Mouse (Mus musculus): ENCODE measurements at regions not wholly inside any gene's neighbourhood (a gene's known extent, or its start where the extent isn't known, plus 50 kb on each side); places are given as distances from the start of the nearest gene placed in this dataset.

GRCm38 (mm10) chr12:31130434-31130833 is 56.8 kb downstream of the Fam110c start:
- no peak for ATAC-seq
- Histone ChIP-seq H3K9me3 (no peaks in the 10 kb centered on the region), H3K27ac (no peak overlapping the region), H3K27me3 (replicated peaks) (no peaks in the 10 kb centered on the region), H3K4me1 (replicated peaks) (no peaks in the 10 kb centered on the region), H3K4me3 (replicated peaks) (no peak overlapping the region), H3K4me2 (replicated peaks) (no peak overlapping the region), H3K36me3 (no peaks in the 10 kb centered on the region), H3K9ac (no peak overlapping the region)
- WGBS = 73% methylated on average over 2 of the region's 2 CpGs

GRCm38 (mm10) chr12:31134465-31134992 is 60.9 kb downstream of the Fam110c start:
- 68% methylated on average over 6 of the region's 6 CpGs for WGBS
- Histone ChIP-seq H3K4me1 (replicated peaks) (no peaks in the 10 kb centered on the region), H3K27ac (no peak overlapping the region), H3K27me3 (replicated peaks) (no peaks in the 10 kb centered on the region), H3K4me2 (replicated peaks) (no peak overlapping the region), H3K9ac (no peak overlapping the region), H3K9me3 (no peaks in the 10 kb centered on the region), H3K4me3 (replicated peaks) (no peak overlapping the region), H3K36me3 (no peaks in the 10 kb centered on the region)
- no peak for ATAC-seq

- H3K27me3 ChIP-seq (replicated peaks) = no peaks in the 10 kb centered on the region
- no peak overlapping the region for H3K4me2 ChIP-seq (replicated peaks)
- no peaks in the 10 kb centered on the region for H3K9me3 ChIP-seq
- no peak for ATAC-seq
- H3K36me3 ChIP-seq = no peaks in the 10 kb centered on the region
- no peak overlapping the region for H3K9ac ChIP-seq
- 75% methylated on average over 10 of the region's 10 CpGs for WGBS
- no peak overlapping the region for H3K27ac ChIP-seq
- no peak overlapping the region for H3K4me3 ChIP-seq (replicated peaks)
- H3K4me1 ChIP-seq (replicated peaks) = no peaks in the 10 kb centered on the region
These were observed 62.7 kb downstream of the Fam110c start for GRCm38 (mm10) chr12:31136364-31136763.

GRCm38 (mm10) chr12:31136911-31137310 is 63.2 kb downstream of the Fam110c start:
- Histone ChIP-seq H3K9ac (no peak overlapping the region), H3K9me3 (no peaks in the 10 kb centered on the region), H3K27me3 (replicated peaks) (no peaks in the 10 kb centered on the region), H3K4me3 (replicated peaks) (no peak overlapping the region), H3K4me2 (replicated peaks) (no peak overlapping the region), H3K36me3 (no peaks in the 10 kb centered on the region), H3K27ac (no peak overlapping the region), H3K4me1 (replicated peaks) (no peaks in the 10 kb centered on the region)
- no peak for ATAC-seq
- 35% methylated on average over 3 of the region's 3 CpGs for WGBS

- no peaks in the 10 kb centered on the region for H3K36me3 ChIP-seq
- WGBS = 60% methylated on average over 5 of the region's 5 CpGs
- H3K27me3 ChIP-seq (replicated peaks) = no peaks in the 10 kb centered on the region
- no peak overlapping the region for H3K27ac ChIP-seq
- H3K4me2 ChIP-seq (replicated peaks) = no peak overlapping the region
- H3K4me3 ChIP-seq (replicated peaks) = no peak overlapping the region
- H3K4me1 ChIP-seq (replicated peaks) = no peaks in the 10 kb centered on the region
- no peak overlapping the region for H3K9ac ChIP-seq
- no peaks in the 10 kb centered on the region for H3K9me3 ChIP-seq
- no peak for ATAC-seq
These were observed 63.8 kb downstream of the Fam110c start for GRCm38 (mm10) chr12:31137431-31137830.

GRCm38 (mm10) chr12:31139853-31140252 is 66.2 kb downstream of the Fam110c start:
- Histone ChIP-seq H3K36me3 (no peaks in the 10 kb centered on the region), H3K4me3 (replicated peaks) (no peak overlapping the region), H3K27ac (no peak overlapping the region), H3K27me3 (replicated peaks) (no peaks in the 10 kb centered on the region), H3K4me1 (replicated peaks) (no peaks in the 10 kb centered on the region), H3K9me3 (no peaks in the 10 kb centered on the region), H3K4me2 (replicated peaks) (no peak overlapping the region), H3K9ac (no peak overlapping the region)
- 66% methylated on average over 4 of the region's 4 CpGs for WGBS
- no peak for ATAC-seq

- Histone ChIP-seq H3K4me1 (replicated peaks) (no peaks in the 10 kb centered on the region), H3K4me3 (replicated peaks) (no peak overlapping the region), H3K27ac (no peak overlapping the region), H3K27me3 (replicated peaks) (no peaks in the 10 kb centered on the region), H3K9me3 (no peaks in the 10 kb centered on the region), H3K4me2 (replicated peaks) (no peak overlapping the region), H3K36me3 (no peaks in the 10 kb centered on the region), H3K9ac (no peak overlapping the region)
- WGBS = 82% methylated on average over 6 of the region's 6 CpGs
- no peak for ATAC-seq
These were observed 69.6 kb downstream of the Fam110c start for GRCm38 (mm10) chr12:31143266-31143665.

- Histone ChIP-seq H3K4me2 (replicated peaks) (no peak overlapping the region), H3K4me1 (replicated peaks) (0 out of 2 replicates have a peak, but pooled peaks cover 3% of the 10 kb centered on the region), H3K27me3 (replicated peaks) (no peaks in the 10 kb centered on the region), H3K4me3 (replicated peaks) (no peak overlapping the region), H3K9me3 (no peaks in the 10 kb centered on the region), H3K9ac (no peak overlapping the region), H3K36me3 (no peaks in the 10 kb centered on the region), H3K27ac (no peak overlapping the region)
- ATAC-seq = no peak
- WGBS = 63% methylated on average over 3 of the region's 3 CpGs
These were observed 71.5 kb downstream of the Fam110c start for GRCm38 (mm10) chr12:31145032-31145781.

- no peak overlapping the region for H3K27ac ChIP-seq
- 62% methylated on average over 11 of the region's 11 CpGs for WGBS
- ATAC-seq = no peak
These were observed 75.0 kb downstream of the Fam110c start for GRCm38 (mm10) chr12:31148417-31149356.

GRCm38 (mm10) chr12:31153720-31154119 is 80.1 kb downstream of the Fam110c start:
- Histone ChIP-seq H3K27me3 (replicated peaks) (no peaks in the 10 kb centered on the region), H3K4me1 (replicated peaks) (no peaks in the 10 kb centered on the region), H3K36me3 (no peaks in the 10 kb centered on the region), H3K27ac (no peak overlapping the region), H3K9me3 (no peaks in the 10 kb centered on the region), H3K4me2 (replicated peaks) (no peak overlapping the region), H3K9ac (no peak overlapping the region), H3K4me3 (replicated peaks) (no peak overlapping the region)
- no peak for ATAC-seq
- 80% methylated on average over 2 of the region's 2 CpGs for WGBS

More at GRCm38 (mm10) chr12:31148417-31149356, 75.0 kb downstream of the Fam110c start:
- no peak overlapping the region for H3K9ac ChIP-seq
- 0 out of 2 replicates have a peak, but pooled peaks cover 3% of the 10 kb centered on the region for H3K4me1 ChIP-seq (replicated peaks)
- no peak overlapping the region for H3K4me2 ChIP-seq (replicated peaks)
- H3K4me3 ChIP-seq (replicated peaks) = no peak overlapping the region
- H3K27me3 ChIP-seq (replicated peaks) = no peaks in the 10 kb centered on the region
- no peaks in the 10 kb centered on the region for H3K9me3 ChIP-seq
- H3K36me3 ChIP-seq = no peaks in the 10 kb centered on the region

GRCm38 (mm10) chr12:31154608-31155011 is 80.9 kb downstream of the Fam110c start:
- no peak for ATAC-seq
- no peak overlapping the region for H3K9ac ChIP-seq

GRCm38 (mm10) chr12:31156154-31156720 is 82.6 kb downstream of the Fam110c start:
- no peaks in the 10 kb centered on the region for H3K27me3 ChIP-seq (replicated peaks)
- no peak overlapping the region for H3K4me2 ChIP-seq (replicated peaks)
- H3K36me3 ChIP-seq = no peaks in the 10 kb centered on the region
- no peak for ATAC-seq
- no peak overlapping the region for H3K9ac ChIP-seq
- no peak overlapping the region for H3K4me3 ChIP-seq (replicated peaks)
- 69% methylated on average over 13 of the region's 13 CpGs for WGBS
- H3K4me1 ChIP-seq (replicated peaks) = no peaks in the 10 kb centered on the region
- no peaks in the 10 kb centered on the region for H3K9me3 ChIP-seq
- no peak overlapping the region for H3K27ac ChIP-seq

More at GRCm38 (mm10) chr12:31154608-31155011, 80.9 kb downstream of the Fam110c start:
- Histone ChIP-seq H3K27me3 (replicated peaks) (no peaks in the 10 kb centered on the region), H3K9me3 (no peaks in the 10 kb centered on the region), H3K27ac (no peak overlapping the region), H3K4me3 (replicated peaks) (no peak overlapping the region), H3K36me3 (no peaks in the 10 kb centered on the region), H3K4me1 (replicated peaks) (no peaks in the 10 kb centered on the region), H3K4me2 (replicated peaks) (no peak overlapping the region)
- 50% methylated on average over 5 of the region's 5 CpGs for WGBS
